Mouse (Mus musculus): ENCODE data around the gene Gm3415.
"Not testable (repeated sequence)": the region's sequence is repeated elsewhere in the genome, so short reads cannot be mapped to it uniquely, and the experiment has no call there.

The Gm3415 gene

GRCm38 (mm10) chr5:146555836-146556235 is at the start of gene Gm3415:
TSS of gene Gm3415 (plus strand) at chr5:146556136.
- not testable (repeated sequence) for ATAC-seq (ENCODE audit: low TSS enrichment)

GRCm38 (mm10) chr5:146513823-146514222 is 42.1 kb upstream of the Gm3415 start, which contains the start of gene Gm3402:
TSS of gene Gm3402 (plus strand) at chr5:146514123.
- ATAC-seq (ENCODE audit: low TSS enrichment), result not testable (repeated sequence)

- ATAC-seq (ENCODE audit: low TSS enrichment), result not testable (repeated sequence)
These were observed 30.4 kb upstream of the Gm3415 start, which contains the start of gene Gm3404 for GRCm38 (mm10) chr5:146525501-146525900. TSS of gene Gm3404 (plus strand) at chr5:146525801.

- ATAC-seq (ENCODE audit: low TSS enrichment), result not testable (repeated sequence)
These were observed 18.6 kb upstream of the Gm3415 start, which contains the start of gene Gm3409 for GRCm38 (mm10) chr5:146537347-146537746. TSS of gene Gm3409 (plus strand) at chr5:146537647.

- ATAC-seq (ENCODE audit: low TSS enrichment), result no peak
These were observed 8.3 kb downstream of the Gm3415 start for GRCm38 (mm10) chr5:146564259-146564658.

GRCm38 (mm10) chr5:146567054-146567453 is 11.1 kb downstream of the Gm3415 start:
- no peak for ATAC-seq (ENCODE audit: low TSS enrichment)

- not testable (repeated sequence) for ATAC-seq (ENCODE audit: low TSS enrichment)
These were observed 14.2 kb downstream of the Gm3415 start for GRCm38 (mm10) chr5:146570179-146570578.

GRCm38 (mm10) chr5:146571830-146572734 is 16.1 kb downstream of the Gm3415 start:
- peak; percentile 80 for ATAC-seq (ENCODE audit: low TSS enrichment)

- 0 out of 2 replicates have a peak, but pooled peaks have one; percentile 21 for ATAC-seq (ENCODE audit: low TSS enrichment)
These were observed 16.8 kb downstream of the Gm3415 start for GRCm38 (mm10) chr5:146572735-146573042.

GRCm38 (mm10) chr5:146576668-146577067 is 20.7 kb downstream of the Gm3415 start:
- no peak for ATAC-seq (ENCODE audit: low TSS enrichment)

GRCm38 (mm10) chr5:146584156-146584477 is 28.2 kb downstream of the Gm3415 start:
- ATAC-seq (ENCODE audit: low TSS enrichment), result peak; percentile 28

GRCm38 (mm10) chr5:146584478-146585306 is 28.8 kb downstream of the Gm3415 start, which contains the start of gene Gpr12:
TSS of gene Gpr12 (minus strand) at chr5:146585239.
- peak; percentile 48 for ATAC-seq (ENCODE audit: low TSS enrichment)

- no peak for ATAC-seq (ENCODE audit: low TSS enrichment)
These were observed 29.3 kb downstream of the Gm3415 start for GRCm38 (mm10) chr5:146585307-146585651.

GRCm38 (mm10) chr5:146586357-146587070 is 30.6 kb downstream of the Gm3415 start:
- no peak for ATAC-seq (ENCODE audit: low TSS enrichment)

- no peak for ATAC-seq (ENCODE audit: low TSS enrichment)
These were observed 35.1 kb downstream of the Gm3415 start for GRCm38 (mm10) chr5:146590987-146591386.

GRCm38 (mm10) chr5:146591636-146592035 is 35.7 kb downstream of the Gm3415 start:
- no peak for ATAC-seq (ENCODE audit: low TSS enrichment)

GRCm38 (mm10) chr5:146592580-146592979 is 36.6 kb downstream of the Gm3415 start:
- ATAC-seq (ENCODE audit: low TSS enrichment), result no peak

- no peak for ATAC-seq (ENCODE audit: low TSS enrichment)
These were observed 40.9 kb downstream of the Gm3415 start for GRCm38 (mm10) chr5:146596612-146597502.

GRCm38 (mm10) chr5:146597503-146597874 is 41.6 kb downstream of the Gm3415 start:
- no peak for ATAC-seq (ENCODE audit: low TSS enrichment)

- peak; percentile 55; the same call in 1 of the 2 replicates for ATAC-seq (ENCODE audit: low TSS enrichment)
These were observed 42.5 kb downstream of the Gm3415 start for GRCm38 (mm10) chr5:146598215-146599119.
